Mouse (Mus musculus): Measurements from ENCODE around the gene Sec22b.

The Sec22b gene

GRCm38 (mm10) chr3:97972707-97973106, 71.7 kb downstream of the Sec22b start:
- DNase-seq (ENCODE audit: inconsistent ontology term): no peak
